Mouse (Mus musculus) hindbrain, embryonic 10.5 days (tissue): ENCODE measurements at regions not wholly inside any gene's neighbourhood (a gene's known extent, or its start where the extent isn't known, plus 50 kb on each side); places are given as distances from the start of the nearest gene placed in this dataset.
"Not testable (repeated sequence)": the region's sequence is repeated elsewhere in the genome, so short reads cannot be mapped to it uniquely, and the experiment has no call there.

Experiments used
- DNase-seq: peaks from one replicate; pipeline ENCODE4 v3.0.0-alpha.2; 2017; ENCODE audit warnings: low spot score
- H3K27ac ChIP-seq: fragments of 300-500 bp; sonication (generic); 2 replicates; pipeline ENCODE4 v1.5.1; 2016; ENCODE audit warnings: mild to moderate bottlenecking, moderate library complexity
- H3K27me3 ChIP-seq: fragments of 300-500 bp; sonication (generic); 2 replicates; pipeline ENCODE4 v1.6.1; 2016; ENCODE audit warnings: mild to moderate bottlenecking; ENCODE audit not compliant: poor library complexity, insufficient read depth, severe bottlenecking
- H3K36me3 ChIP-seq: fragments of 300-500 bp; sonication (generic); 2 replicates; pipeline ENCODE4 v1.6.1; 2016; ENCODE audit warnings: mild to moderate bottlenecking, moderate library complexity
- H3K4me1 ChIP-seq: fragments of 300-500 bp; sonication (generic); replicated peaks from 2 replicates; pipeline ENCODE4 v1.6.1; 2016; ENCODE audit warnings: mild to moderate bottlenecking
- H3K4me3 ChIP-seq: fragments of 300-500 bp; sonication (generic); 2 replicates; pipeline ENCODE4 v1.5.1; 2016; ENCODE audit warnings: mild to moderate bottlenecking, moderate library complexity
- H3K9me3 ChIP-seq: fragments of 300-500 bp; sonication (generic); 2 replicates; pipeline ENCODE4 v1.6.1; 2016; ENCODE audit warnings: mild to moderate bottlenecking, moderate library complexity
- WGBS: fragments of 180-500 bp; shearing (Covaris S2); methylation state at CpG from one replicate; pipeline ENCODE4 v1.1.7; 2016; 5-methylcytosine and 5-hydroxymethylcytosine counted together

- H3K27me3 ChIP-seq, H3K27ac ChIP-seq, H3K36me3 ChIP-seq, H3K4me3 ChIP-seq, DNase-seq, H3K4me1 ChIP-seq: not testable (repeated sequence)
- H3K9me3 ChIP-seq: peaks cover 19% of the 10 kb centered on the region
- 84% methylated on average over 3 of the region's 3 CpGs for WGBS
Measured at GRCm38 (mm10) chr12:115671683-115672082, 375.8 kb upstream of the Zfp386 start.

DNA sequence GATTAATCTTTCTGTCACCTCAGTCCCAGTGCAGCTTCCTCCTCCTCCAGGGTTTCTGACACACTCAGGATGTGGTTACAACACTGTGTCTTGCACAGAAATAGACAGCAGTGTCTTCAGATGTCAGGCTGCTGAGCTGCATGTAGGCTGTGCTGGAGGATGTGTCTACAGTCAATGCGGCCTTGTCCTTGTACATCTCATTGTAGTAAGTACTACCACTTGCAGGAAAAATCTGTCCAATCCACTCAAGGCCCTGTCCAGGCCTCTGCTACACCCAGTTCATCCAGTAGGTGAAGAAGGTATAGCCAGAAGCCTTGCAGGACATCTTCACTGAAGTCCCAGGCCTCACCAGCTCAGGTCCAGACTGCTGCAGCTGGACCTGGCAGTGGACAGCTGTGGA lies 355.7 kb upstream of the Zfp386 start:
- Histone ChIP-seq H3K27ac (no peak overlapping the region), H3K36me3 (no peaks in the 10 kb centered on the region), H3K4me3 (no peak overlapping the region), H3K27me3 (no peaks in the 10 kb centered on the region), H3K9me3 (peaks cover 22% of the 10 kb centered on the region), H3K4me1 (no peaks in the 10 kb centered on the region)
- WGBS: 82% methylated on average over 1 of the region's 1 CpGs
- no peak for DNase-seq

DNA sequence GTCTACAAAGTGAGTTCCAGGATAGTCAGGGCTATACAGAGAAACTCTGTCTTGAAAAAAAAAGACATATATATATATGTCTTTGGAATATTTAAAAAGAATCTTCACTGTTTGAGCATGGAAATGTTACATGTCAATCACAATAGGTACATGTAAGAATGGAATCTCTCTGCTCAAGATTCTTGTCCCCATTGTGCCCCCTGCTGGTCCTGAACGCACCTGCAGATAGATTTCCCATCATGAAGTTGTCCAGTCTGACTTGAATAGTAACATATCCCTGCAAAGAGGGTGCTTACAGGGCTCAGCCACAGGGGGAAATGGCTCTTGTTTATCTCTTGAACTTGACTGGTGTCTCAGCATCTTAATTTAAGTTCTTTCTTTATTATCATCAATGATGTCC lies 337.7 kb upstream of the Zfp386 start:
- H3K27ac ChIP-seq, H3K27me3 ChIP-seq, H3K4me3 ChIP-seq, H3K4me1 ChIP-seq, H3K36me3 ChIP-seq, DNase-seq: not testable (repeated sequence)
- peaks cover 17% of the 10 kb centered on the region for H3K9me3 ChIP-seq
- 28% methylated on average over 1 of the region's 1 CpGs for WGBS

- H3K27ac ChIP-seq, H3K4me1 ChIP-seq, H3K4me3 ChIP-seq, H3K36me3 ChIP-seq, H3K27me3 ChIP-seq, DNase-seq: not testable (repeated sequence)
- 75% methylated on average over 4 of the region's 6 CpGs for WGBS
- H3K9me3 ChIP-seq: peaks cover 13% of the 10 kb centered on the region
Measured at GRCm38 (mm10) chr12:115742039-115742438, 305.5 kb upstream of the Zfp386 start.

DNA sequence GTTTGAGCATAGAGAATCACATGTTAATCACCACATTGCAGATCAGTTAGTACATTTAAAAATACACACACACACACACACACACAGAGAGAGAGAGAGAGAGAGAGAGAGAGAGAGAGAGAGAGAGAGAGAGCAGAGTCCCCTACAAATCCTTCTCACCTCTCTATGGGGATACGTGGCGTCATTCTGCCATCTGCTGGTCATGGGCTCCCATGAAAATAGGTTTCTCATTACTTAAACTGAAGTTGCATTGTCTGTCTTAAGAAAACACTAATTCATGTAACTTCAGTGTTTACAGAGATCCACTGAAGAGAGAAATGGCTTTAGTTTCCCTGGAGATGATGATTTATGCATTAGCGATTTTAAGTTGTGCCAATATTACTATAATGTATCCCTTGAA lies 297.9 kb upstream of the Zfp386 start:
- not testable (repeated sequence) for DNase-seq, H3K4me1 ChIP-seq
- WGBS: 65% methylated on average over 3 of the region's 3 CpGs

DNA sequence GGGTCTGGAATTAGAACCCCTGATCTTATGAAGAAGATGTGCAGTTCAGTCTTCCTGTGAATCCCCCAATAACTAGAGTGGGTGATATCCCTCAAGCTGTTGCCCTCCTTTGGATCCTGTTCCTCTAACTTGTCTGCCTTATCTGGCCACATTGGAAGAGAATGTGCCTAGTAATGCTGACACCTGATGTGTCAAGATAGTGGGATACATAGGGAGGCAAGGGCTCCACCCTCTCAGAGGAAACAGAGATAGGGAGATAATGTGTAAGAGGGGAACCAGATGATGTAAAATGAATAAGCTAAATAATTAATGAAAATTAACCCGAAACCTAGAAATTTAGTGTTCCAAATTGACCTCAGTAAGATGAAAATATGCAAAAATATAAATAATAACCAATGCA lies 294.4 kb upstream of the Zfp386 start:
- H3K4me1 ChIP-seq, H3K27me3 ChIP-seq, H3K27ac ChIP-seq, H3K4me3 ChIP-seq, DNase-seq, H3K9me3 ChIP-seq, H3K36me3 ChIP-seq: not testable (repeated sequence)
- WGBS: 76% methylated on average over 1 of the region's 1 CpGs

More for the DNA sequence above, 297.9 kb upstream of the Zfp386 start:
- H3K27ac ChIP-seq, H3K4me3 ChIP-seq, H3K9me3 ChIP-seq, H3K36me3 ChIP-seq, H3K27me3 ChIP-seq: not testable (repeated sequence)

DNA sequence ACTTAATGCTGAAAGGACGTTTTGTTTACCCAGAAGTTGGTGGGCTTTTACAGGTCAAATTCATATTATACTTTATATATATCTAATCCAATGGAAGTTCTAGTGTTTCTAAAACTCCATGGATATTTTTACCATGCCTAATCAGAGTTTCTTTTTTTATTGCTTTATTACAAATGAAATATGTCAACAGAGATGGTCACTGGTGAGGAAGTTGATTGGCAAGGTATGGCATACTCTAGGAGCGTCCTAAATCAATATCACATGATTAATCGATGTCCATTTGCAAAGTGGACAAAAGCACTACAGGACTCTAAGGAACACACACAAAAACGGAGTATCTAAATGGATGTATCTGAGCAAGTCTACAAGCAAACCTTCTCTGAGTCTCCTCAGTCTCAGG lies 290.0 kb upstream of the Zfp386 start:
- not testable (repeated sequence) for H3K27me3 ChIP-seq, H3K36me3 ChIP-seq, DNase-seq, H3K4me3 ChIP-seq, H3K27ac ChIP-seq, H3K9me3 ChIP-seq, H3K4me1 ChIP-seq
- 71% methylated on average over 4 of the region's 4 CpGs for WGBS

- WGBS: 59% methylated on average over 3 of the region's 3 CpGs
- DNase-seq, H3K27ac ChIP-seq, H3K36me3 ChIP-seq, H3K9me3 ChIP-seq, H3K4me3 ChIP-seq, H3K27me3 ChIP-seq, H3K4me1 ChIP-seq: not testable (repeated sequence)
Measured at GRCm38 (mm10) chr12:115759041-115759440, 288.5 kb upstream of the Zfp386 start.

DNA sequence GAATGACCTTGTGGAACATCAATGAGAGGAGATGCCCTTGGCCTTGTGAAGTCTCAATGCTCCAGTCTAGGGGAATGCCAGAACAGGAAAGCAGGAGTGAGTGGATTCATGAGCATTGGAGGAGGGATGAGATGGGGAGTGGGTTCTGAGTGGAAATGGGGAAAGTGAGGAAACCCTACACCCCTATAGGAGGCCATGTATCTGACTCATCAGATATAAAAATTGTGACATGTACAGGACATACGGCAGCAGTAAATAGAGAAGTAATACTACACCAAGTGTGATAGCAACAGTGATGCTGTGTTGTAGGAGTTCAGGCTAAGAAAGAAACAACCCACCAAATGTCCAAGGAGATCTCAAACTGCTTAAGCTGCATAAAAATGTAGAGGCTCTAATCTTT lies 285.8 kb upstream of the Zfp386 start:
- not testable (repeated sequence) for H3K27ac ChIP-seq, H3K4me1 ChIP-seq, DNase-seq, H3K9me3 ChIP-seq, H3K27me3 ChIP-seq, H3K4me3 ChIP-seq, H3K36me3 ChIP-seq
- no CpG with 5 or more reads among the region's 1 CpGs for WGBS

GRCm38 (mm10) chr12:115764939-115765479 lies 282.5 kb upstream of the Zfp386 start:
- DNase-seq, H3K9me3 ChIP-seq, H3K4me1 ChIP-seq, H3K36me3 ChIP-seq, H3K27me3 ChIP-seq, H3K27ac ChIP-seq, H3K4me3 ChIP-seq: not testable (repeated sequence)
- WGBS: 67% methylated on average over 4 of the region's 4 CpGs

GRCm38 (mm10) chr12:115771176-115771575 lies 276.3 kb upstream of the Zfp386 start:
- not testable (repeated sequence) for H3K4me3 ChIP-seq, H3K27ac ChIP-seq, H3K36me3 ChIP-seq, DNase-seq, H3K27me3 ChIP-seq, H3K4me1 ChIP-seq, H3K9me3 ChIP-seq

- not testable (repeated sequence) for H3K4me1 ChIP-seq, H3K4me3 ChIP-seq, H3K27me3 ChIP-seq, H3K36me3 ChIP-seq, H3K27ac ChIP-seq, DNase-seq
- WGBS: 87% methylated on average over 1 of the region's 1 CpGs
- H3K9me3 ChIP-seq: peaks cover 17% of the 10 kb centered on the region
Measured at GRCm38 (mm10) chr12:115790369-115790768, 257.2 kb upstream of the Zfp386 start.

- DNase-seq, H3K27me3 ChIP-seq, H3K4me3 ChIP-seq, H3K36me3 ChIP-seq, H3K27ac ChIP-seq, H3K4me1 ChIP-seq: not testable (repeated sequence)
- peaks cover 13% of the 10 kb centered on the region for H3K9me3 ChIP-seq
- 67% methylated on average over 2 of the region's 2 CpGs for WGBS
Measured at GRCm38 (mm10) chr12:115802499-115802898, 245.0 kb upstream of the Zfp386 start.

DNA sequence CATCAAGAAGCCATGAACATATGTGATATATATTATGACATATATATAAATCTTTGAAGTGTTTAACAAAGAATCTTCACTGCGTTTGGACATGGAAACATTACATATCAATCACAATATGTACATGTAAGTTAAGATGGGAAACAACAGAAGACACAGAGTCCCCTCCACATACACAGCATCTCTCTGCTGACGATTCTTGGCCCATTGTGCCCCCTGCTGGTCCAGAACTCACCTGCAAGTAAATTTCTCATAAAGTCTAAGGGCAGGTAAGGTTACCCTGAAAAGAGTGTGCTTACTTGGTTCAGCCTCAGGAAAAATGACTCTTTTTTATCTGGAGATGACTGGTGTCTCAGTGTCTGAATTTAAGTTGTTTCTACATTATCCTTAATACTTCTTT lies 243.8 kb upstream of the Zfp386 start:
- H3K4me3 ChIP-seq, H3K27ac ChIP-seq, DNase-seq, H3K4me1 ChIP-seq, H3K27me3 ChIP-seq, H3K36me3 ChIP-seq: not testable (repeated sequence)
- 47% methylated on average over 2 of the region's 2 CpGs for WGBS
- peaks cover 18% of the 10 kb centered on the region for H3K9me3 ChIP-seq
